Mouse (Mus musculus) midbrain, embryonic 12.5 days (tissue): ENCODE data around the gene Fam71b. TPM values are rescaled to one million over a fixed set of nuclear protein-coding genes. Genes with fewer than 3 reads are reported as not detected.

ENCODE experiments used
- ATAC-seq: fragments of 200-750 bp; cut with Nextera tagmentation; 2 replicates; pipeline ENCODE4 v1.8.0; 2017; ENCODE audit warnings: low read depth, moderate TSS enrichment, moderate library complexity; ENCODE audit not compliant: low FRiP score
- H3K27ac ChIP-seq: fragments of 300-500 bp; sonication (generic); replicated peaks from 2 replicates; pipeline ENCODE4 v1.5.1; 2016; ENCODE audit warnings: mild to moderate bottlenecking
- H3K27me3 ChIP-seq: fragments of 300-500 bp; sonication (generic); 2 replicates; pipeline ENCODE4 v1.6.1; 2016; ENCODE audit warnings: mild to moderate bottlenecking
- H3K36me3 ChIP-seq: fragments of 300-500 bp; sonication (generic); 2 replicates; pipeline ENCODE4 v1.6.1; 2016
- H3K4me1 ChIP-seq: fragments of 300-500 bp; sonication (generic); 2 replicates; pipeline ENCODE4 v1.6.1; 2016
- H3K4me2 ChIP-seq: fragments of 300-500 bp; sonication (generic); replicated peaks from 2 replicates; pipeline ENCODE4 v1.6.1; 2016; ENCODE audit warnings: mild to moderate bottlenecking, moderate library complexity
- H3K4me3 ChIP-seq: fragments of 300-500 bp; sonication (generic); 2 replicates; pipeline ENCODE4 v1.5.1; 2016; ENCODE audit warnings: mild to moderate bottlenecking
- H3K9ac ChIP-seq: fragments of 300-500 bp; sonication (generic); replicated peaks from 2 replicates; pipeline ENCODE4 v1.6.1; 2016; ENCODE audit warnings: mild to moderate bottlenecking, moderate library complexity
- H3K9me3 ChIP-seq: fragments of 300-500 bp; sonication (generic); 2 replicates; pipeline ENCODE4 v1.6.1; 2016; ENCODE audit warnings: mild to moderate bottlenecking
- WGBS: fragments of 180-500 bp; shearing (Covaris S2); methylation state at CpG from one replicate; pipeline ENCODE4 v1.1.7; 2016; 5-methylcytosine and 5-hydroxymethylcytosine counted together
- polyA plus RNA-seq: library from polyadenylated mRNA; unstranded; fragments of >200 nt; fragmentation: Nextera tagmentation; extraction: Ambion mirVana; gene quantifications from 2 replicates; pipeline ENCODE4 v1.2.1, GENCODE M21; 2016

Gene Fam71b
- not detected in 2 replicates for polyA plus RNA-seq

DNA sequence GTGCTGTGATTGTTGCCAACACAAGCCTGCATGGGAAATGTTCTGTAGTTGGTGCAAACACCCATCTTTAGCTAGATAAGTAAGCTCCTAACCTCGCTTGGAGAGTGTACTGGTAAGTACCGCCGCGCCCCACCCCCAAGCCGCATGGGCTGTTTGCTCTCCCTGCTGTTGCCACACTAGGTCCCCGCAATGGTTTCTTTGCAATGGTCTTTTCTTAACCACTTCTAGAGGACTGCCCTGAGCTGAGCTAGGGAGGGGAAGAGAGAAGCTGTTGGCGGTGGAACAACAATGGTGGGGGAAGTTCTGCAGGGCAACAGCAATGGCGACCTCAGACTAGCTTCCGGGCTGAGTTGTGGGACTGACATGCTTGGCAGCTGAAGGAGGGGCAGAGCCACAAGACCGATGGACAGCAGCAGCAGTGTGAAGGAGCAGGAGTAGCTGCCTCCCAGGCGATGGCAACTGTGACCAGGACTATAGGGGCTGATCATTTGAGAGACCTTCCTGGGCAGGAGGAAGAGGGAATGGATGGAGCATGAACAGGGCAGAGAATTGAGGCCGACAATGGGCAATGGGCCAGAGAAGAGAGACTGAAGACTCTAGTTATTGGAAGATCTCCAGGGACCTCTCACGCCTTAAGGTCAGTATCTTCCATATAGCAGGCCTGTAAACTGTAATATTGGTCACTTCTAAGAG, at the start of gene Fam71b:
Gene Fam71b (plus strand): TSS at position 393 of the 693 bp plus-strand sequence.
- ATAC-seq, result no peak
- Histone ChIP-seq H3K9ac (no peak within 1 kb of the TSS), H3K4me3 (no peak within 1 kb of the TSS), H3K27me3 (no peaks in the 10 kb centered on the region), H3K27ac (no peak within 1 kb of the TSS), H3K9me3 (no peaks in the 10 kb centered on the region), H3K4me2 (no peak within 1 kb of the TSS), H3K4me1 (no peaks in the 10 kb centered on the region), H3K36me3 (no peaks in the 10 kb centered on the region)
- WGBS, result 80% methylated on average over 13 of the region's 13 CpGs

DNA sequence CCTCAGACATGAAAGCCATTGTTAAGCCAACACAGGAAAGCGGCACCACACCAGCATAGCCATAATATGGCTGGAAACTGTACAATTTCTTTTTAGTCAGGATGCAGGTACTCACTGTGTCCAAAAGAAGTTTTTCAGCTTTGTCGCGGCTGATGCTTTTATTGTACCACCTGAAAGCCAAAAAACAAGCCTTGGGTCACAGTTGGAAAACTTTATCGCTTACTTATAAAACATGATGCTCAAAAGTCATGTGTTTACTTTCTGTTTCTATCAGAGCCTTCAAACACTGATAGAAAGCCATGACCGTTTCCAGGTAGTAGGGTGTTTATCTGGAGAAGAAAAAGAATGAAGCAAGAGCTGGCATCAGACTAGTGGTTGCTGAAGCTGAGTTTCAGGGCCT, 48.6 kb upstream of the Fam71b start:
- ATAC-seq, result no peak
- no peak overlapping the region for H3K9ac ChIP-seq
- H3K27ac ChIP-seq, result no peak overlapping the region
- H3K27me3 ChIP-seq, result no peaks in the 10 kb centered on the region
- no peak overlapping the region for H3K4me3 ChIP-seq
- no peaks in the 10 kb centered on the region for H3K36me3 ChIP-seq
- no peak overlapping the region for H3K4me2 ChIP-seq
- H3K4me1 ChIP-seq, result no peaks in the 10 kb centered on the region
- 89% methylated on average over 5 of the region's 5 CpGs for WGBS
- H3K9me3 ChIP-seq, result no peaks in the 10 kb centered on the region

DNA sequence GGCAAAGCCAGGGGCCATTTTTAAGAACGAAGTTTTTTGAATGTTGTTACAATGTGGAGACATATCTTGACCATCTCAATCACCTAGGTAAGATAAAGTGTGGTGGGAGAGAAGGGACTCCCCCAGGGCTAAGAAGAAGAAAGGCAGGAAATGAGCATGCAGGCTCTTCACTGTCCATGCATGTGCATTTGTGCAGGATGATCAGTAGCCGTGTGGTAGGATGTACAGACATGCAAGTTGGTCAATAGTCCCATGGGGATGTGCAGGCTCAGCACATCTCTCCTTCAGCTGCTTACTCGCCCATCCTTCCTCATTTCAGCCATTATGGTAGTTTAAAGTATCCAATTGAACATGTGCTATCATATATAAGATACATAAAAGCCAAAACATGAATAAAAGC, 47.9 kb upstream of the Fam71b start:
- Histone ChIP-seq H3K36me3 (no peaks in the 10 kb centered on the region), H3K4me1 (no peaks in the 10 kb centered on the region), H3K4me3 (no peak overlapping the region), H3K9ac (no peak overlapping the region), H3K27ac (no peak overlapping the region), H3K27me3 (no peaks in the 10 kb centered on the region), H3K4me2 (no peak overlapping the region), H3K9me3 (no peaks in the 10 kb centered on the region)
- 87% methylated on average over 3 of the region's 3 CpGs for WGBS
- ATAC-seq, result no peak

DNA sequence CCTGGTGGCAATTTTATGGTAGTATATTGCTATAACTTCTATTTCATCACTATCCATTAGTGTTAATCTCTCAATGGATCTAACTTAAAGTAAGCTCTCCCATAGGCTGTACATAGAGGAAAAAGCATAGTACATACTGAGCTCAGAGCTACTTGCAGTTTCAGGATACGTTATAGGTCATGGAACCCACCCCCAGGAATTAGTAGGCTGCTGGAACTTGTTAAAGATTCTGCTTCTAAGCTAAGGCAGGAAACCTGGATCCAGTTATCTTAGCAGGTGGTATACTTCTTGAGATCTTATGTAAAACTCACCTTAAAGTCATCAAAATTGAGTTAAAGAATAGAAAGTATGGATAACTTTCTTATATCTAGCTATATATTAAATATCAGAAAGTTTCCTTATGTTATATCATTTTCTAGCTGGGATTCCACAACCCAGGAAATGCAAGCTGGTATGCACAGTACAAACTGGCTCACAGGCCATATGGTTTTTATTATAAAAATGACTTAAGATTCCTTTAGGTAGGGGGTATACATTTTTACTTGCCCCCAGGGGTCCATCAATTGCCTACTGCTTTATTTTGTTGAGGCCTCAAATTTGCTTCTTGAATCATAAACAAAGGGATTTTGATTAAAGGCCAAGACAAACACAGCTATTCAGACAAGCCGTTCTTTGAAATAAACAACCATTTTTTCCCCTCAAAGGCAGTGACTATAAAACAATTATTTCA, 46.5 kb upstream of the Fam71b start:
- H3K4me1 ChIP-seq, result no peaks in the 10 kb centered on the region
- no peaks in the 10 kb centered on the region for H3K9me3 ChIP-seq
- no peak for ATAC-seq
- no peaks in the 10 kb centered on the region for H3K27me3 ChIP-seq
- no peak overlapping the region for H3K9ac ChIP-seq
- no peak overlapping the region for H3K4me3 ChIP-seq
- H3K27ac ChIP-seq, result no peak overlapping the region
- WGBS, result 81% methylated on average over 2 of the region's 2 CpGs
- no peak overlapping the region for H3K4me2 ChIP-seq
- no peaks in the 10 kb centered on the region for H3K36me3 ChIP-seq

DNA sequence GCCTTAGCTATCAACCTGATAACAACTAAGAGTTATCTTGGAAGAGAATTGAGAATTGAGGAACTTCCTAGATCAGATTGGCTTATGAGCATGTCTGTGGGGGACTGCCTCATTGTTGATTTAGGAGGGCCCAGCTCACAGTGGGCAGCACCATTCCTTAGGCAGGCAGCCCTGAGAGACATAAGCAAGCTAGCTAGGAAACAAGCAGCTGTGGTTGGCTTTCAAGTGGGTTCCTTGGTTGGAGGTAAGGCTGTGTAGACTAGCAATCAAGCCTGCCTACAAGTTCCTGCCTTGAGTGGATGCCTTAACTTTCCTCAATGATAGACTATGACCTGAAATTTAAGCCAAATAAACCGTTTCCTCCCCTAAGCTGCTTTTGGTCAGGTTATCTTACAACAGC, 38.0 kb upstream of the Fam71b start:
- Histone ChIP-seq H3K4me3 (no peak overlapping the region), H3K9ac (no peak overlapping the region), H3K27me3 (no peaks in the 10 kb centered on the region), H3K4me2 (no peak overlapping the region), H3K4me1 (no peaks in the 10 kb centered on the region), H3K36me3 (no peaks in the 10 kb centered on the region), H3K9me3 (no peaks in the 10 kb centered on the region), H3K27ac (no peak overlapping the region)
- WGBS, result 70% methylated on average over 1 of the region's 1 CpGs
- ATAC-seq, result no peak

DNA sequence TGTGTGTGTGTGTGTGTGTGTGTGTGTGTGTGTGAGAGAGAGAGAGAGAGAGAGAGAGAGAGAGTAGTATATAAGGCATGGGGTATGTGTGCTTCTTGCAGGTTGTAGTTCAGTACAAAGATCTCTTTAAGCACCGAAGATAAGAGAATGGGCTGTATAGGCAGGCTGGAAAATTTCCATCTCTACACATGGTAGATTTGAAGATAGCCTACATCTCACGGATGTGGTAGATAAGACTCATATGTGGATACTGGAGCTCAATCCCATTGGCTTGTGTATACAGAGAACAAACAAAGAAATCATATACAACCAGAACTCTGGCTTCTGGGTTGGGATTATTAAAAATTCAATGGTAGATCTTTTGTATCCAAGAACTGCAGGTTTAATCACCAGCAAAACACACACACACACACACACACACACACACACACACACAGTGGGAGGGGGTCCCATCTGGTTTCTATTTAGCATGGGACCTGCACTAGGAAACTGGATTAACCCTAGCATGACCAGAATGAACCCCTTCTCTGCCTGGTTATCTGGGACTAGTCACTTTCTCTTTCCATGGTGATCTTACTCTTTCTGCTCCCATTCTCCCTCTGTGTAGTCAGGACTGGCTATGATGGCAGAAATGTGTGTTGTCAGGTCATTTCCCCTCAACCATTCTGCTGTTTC, 35.2 kb upstream of the Fam71b start:
- Histone ChIP-seq H3K9ac (no peak overlapping the region), H3K4me3 (no peak overlapping the region), H3K27ac (no peak overlapping the region), H3K36me3 (no peaks in the 10 kb centered on the region), H3K9me3 (no peaks in the 10 kb centered on the region), H3K4me1 (no peaks in the 10 kb centered on the region), H3K4me2 (no peak overlapping the region), H3K27me3 (no peaks in the 10 kb centered on the region)
- no peak for ATAC-seq
- 85% methylated on average over 2 of the region's 2 CpGs for WGBS

DNA sequence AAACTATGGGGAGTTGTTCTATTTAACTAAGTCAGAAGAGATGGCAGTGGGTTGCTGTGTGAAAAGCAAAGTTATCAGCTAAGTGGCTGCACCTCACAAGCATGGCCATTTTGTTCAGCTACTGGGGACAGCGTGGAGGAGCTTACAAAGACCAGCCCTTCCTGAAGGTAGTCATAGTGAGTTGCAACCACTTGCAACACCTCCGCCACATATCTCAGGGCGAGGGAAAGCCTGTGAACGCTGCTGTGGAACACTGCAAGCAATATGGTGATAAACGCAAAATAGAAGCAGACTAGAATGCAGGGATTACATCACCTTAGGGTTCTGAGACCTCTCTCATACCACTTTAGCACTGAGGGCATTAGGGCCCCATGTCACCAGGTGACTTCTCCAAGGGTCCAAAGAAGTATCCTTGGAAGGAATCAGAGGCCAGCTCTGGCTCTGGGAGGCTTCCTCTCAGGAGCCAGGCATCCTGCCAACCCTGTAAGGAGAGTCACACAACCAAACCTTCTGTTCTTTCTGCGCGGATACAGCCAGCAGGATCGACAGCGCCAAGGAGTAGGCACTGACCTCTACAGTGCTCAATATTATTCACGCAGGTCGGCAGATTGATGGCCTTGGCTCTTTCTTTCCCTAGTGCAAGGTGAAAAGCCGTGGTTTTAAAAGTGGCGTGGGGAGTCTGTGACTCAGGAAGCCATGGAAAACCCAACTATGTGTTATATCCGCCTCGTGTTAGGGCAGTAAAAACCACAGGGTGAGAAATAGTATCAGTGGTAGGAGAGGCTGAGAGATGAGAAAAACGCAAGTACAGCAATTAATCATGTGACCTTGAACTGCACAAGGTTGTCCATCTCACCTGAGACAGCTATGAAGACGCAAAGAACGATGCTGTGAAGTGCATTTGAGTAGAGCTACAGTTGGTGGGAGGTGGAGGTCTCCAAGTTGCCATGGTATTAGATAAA, 34.0 kb upstream of the Fam71b start:
- Histone ChIP-seq H3K9me3 (no peaks in the 10 kb centered on the region), H3K27me3 (no peaks in the 10 kb centered on the region), H3K36me3 (no peaks in the 10 kb centered on the region), H3K27ac (no peak overlapping the region), H3K9ac (no peak overlapping the region), H3K4me3 (no peak overlapping the region), H3K4me2 (no peak overlapping the region), H3K4me1 (no peaks in the 10 kb centered on the region)
- ATAC-seq, result no peak
- WGBS, result 92% methylated on average over 18 of the region's 18 CpGs

DNA sequence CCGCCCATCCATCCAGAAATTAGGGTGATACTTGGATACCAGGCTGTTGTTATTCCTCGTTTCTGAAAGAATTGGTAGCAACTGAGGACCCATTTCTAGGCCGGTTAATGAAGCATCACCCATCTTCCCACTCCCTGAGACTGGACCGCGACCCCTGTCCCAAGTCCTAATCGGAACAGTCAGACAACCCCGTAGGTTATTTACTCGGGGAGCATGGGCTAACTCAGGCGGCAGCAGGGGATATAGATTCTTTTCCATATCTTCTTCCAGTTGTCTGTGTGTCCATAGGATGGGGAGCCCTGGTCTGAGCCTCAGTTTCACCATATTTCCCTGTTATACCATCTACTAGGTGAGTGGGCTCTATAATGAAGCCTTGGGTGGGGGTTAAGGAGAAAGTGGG, 32.5 kb upstream of the Fam71b start:
- Histone ChIP-seq H3K4me2 (no peak overlapping the region), H3K4me3 (no peak overlapping the region), H3K4me1 (no peaks in the 10 kb centered on the region), H3K36me3 (no peaks in the 10 kb centered on the region), H3K27me3 (no peaks in the 10 kb centered on the region), H3K9me3 (no peaks in the 10 kb centered on the region), H3K27ac (no peak overlapping the region), H3K9ac (no peak overlapping the region)
- no peak for ATAC-seq
- 95% methylated on average over 9 of the region's 9 CpGs for WGBS

DNA sequence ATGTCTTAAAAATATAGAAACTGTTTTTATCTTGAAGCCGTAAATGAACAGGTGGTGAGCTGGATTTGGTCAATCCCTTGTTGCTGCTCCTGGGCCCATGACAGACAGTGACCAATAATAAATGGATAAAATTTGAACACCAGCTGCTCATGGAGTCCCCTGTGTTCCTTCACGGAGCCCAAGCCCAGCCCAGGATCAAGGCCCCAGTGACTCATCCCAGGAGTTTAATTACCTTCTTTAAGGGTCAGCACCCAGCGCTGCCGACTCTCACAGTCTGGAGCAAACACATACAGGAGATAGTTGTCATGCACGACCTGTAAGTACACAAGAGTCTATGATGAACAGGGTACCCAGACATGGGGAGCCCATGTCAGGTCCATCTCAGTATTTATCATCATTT, 30.6 kb upstream of the Fam71b start:
- Histone ChIP-seq H3K9ac (no peak overlapping the region), H3K4me1 (no peaks in the 10 kb centered on the region), H3K36me3 (no peaks in the 10 kb centered on the region), H3K4me3 (no peak overlapping the region), H3K9me3 (no peaks in the 10 kb centered on the region), H3K27me3 (no peaks in the 10 kb centered on the region), H3K27ac (no peak overlapping the region), H3K4me2 (no peak overlapping the region)
- WGBS, result 82% methylated on average over 5 of the region's 5 CpGs
- ATAC-seq, result no peak

DNA sequence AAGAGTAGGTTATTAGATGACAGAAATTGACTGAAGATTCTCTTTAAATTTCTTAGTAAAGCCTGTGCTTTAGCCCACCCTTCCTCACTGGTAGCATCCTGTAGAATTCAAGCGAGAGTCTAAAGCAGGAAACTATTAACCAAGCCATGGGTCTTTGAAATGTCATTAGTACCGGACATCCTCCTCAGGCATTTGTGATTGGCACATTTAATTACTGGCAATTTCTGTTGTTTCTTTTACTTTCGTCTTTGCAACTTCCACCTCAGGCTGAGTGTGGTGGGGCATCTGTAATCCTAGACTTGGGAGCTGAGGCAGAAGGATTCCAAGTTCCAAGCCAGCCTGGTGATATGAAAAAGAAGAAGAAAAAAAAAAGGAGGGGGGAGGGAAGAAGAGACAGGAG, 30.0 kb upstream of the Fam71b start:
- H3K4me1 ChIP-seq, result no peaks in the 10 kb centered on the region
- H3K4me3 ChIP-seq, result no peak overlapping the region
- no peak overlapping the region for H3K27ac ChIP-seq
- ATAC-seq, result no peak
- WGBS, result 76% methylated on average over 3 of the region's 3 CpGs
- H3K36me3 ChIP-seq, result no peaks in the 10 kb centered on the region
- no peak overlapping the region for H3K9ac ChIP-seq
- H3K4me2 ChIP-seq, result no peak overlapping the region
- no peaks in the 10 kb centered on the region for H3K27me3 ChIP-seq
- H3K9me3 ChIP-seq, result no peaks in the 10 kb centered on the region

DNA sequence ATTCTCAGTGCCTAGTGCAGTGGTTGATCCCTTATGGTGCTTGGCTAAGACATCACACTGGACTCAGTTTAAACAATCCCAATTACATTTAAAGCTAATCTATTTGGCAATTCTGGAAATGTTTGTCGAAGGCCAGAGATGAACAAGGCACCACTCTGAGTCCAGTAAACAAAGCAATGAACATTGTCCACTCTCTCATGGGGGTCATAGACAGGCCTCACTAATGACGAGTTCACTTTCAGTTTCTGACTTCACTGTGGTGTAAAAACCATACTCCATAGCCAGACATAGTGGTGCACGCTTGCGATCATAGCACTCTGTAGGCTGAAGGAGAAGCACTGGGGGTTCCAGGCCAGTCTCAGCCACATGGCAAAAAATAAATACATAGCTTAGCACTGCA, 25.9 kb upstream of the Fam71b start:
- Histone ChIP-seq H3K27ac (no peak overlapping the region), H3K9me3 (no peaks in the 10 kb centered on the region), H3K27me3 (no peaks in the 10 kb centered on the region), H3K36me3 (no peaks in the 10 kb centered on the region), H3K4me3 (no peak overlapping the region), H3K9ac (no peak overlapping the region), H3K4me1 (no peaks in the 10 kb centered on the region), H3K4me2 (no peak overlapping the region)
- 87% methylated on average over 4 of the region's 4 CpGs for WGBS
- ATAC-seq, result no peak
